Comparison of ENCODE assay signal across 9 mouse cellular contexts in genomic region chr15:42056772-42057171, GRCm38 (mm10).
DNase-seq lines count a peak whose midpoint lies in the region; ATAC-seq lines count a peak whose summit lies in the region.
"Had no signal": no experiment of that assay in that cellular context is flagged by ENCODE, and none has a peak within 500 bp of the region (broad histone marks: within the 10 kb centered on the region; RNA-seq: fewer than 3 reads in every experiment).

No protein-coding gene starts in this region.

- H3K4me1 ChIP-seq in forebrain, embryonic 16.5 days (replicated peaks; ENCODE audit: control insufficient read depth, insufficient read depth, low read length) = no peaks in the 10 kb centered on the region; the same call in 1 of the 2 replicates
- no peaks in the 10 kb centered on the region for H3K4me1 ChIP-seq in forebrain, embryonic 13.5 days
- no peaks in the 10 kb centered on the region; the same call in 1 of the 2 replicates for H3K4me1 ChIP-seq in limb, embryonic 12.5 days (replicated peaks)
- H3K4me1 ChIP-seq: midbrain, embryonic 12.5 days had no signal

- no peak overlapping the region for H3K9ac ChIP-seq in forebrain, embryonic 16.5 days (replicated peaks; ENCODE audit: low read depth, low read length)
- no peak overlapping the region for H3K9ac ChIP-seq in forebrain, embryonic 13.5 days
- H3K9ac ChIP-seq in limb, embryonic 12.5 days (replicated peaks) = no peak overlapping the region
- H3K9ac ChIP-seq: midbrain, embryonic 12.5 days had no signal

- no peaks in the 10 kb centered on the region for H3K36me3 ChIP-seq in forebrain, embryonic 16.5 days (ENCODE audit: control insufficient read depth, insufficient read depth)
- H3K36me3 ChIP-seq in forebrain, embryonic 13.5 days (ENCODE audit: poor library complexity, severe bottlenecking) = no peaks in the 10 kb centered on the region
- no peaks in the 10 kb centered on the region for H3K36me3 ChIP-seq in limb, embryonic 12.5 days
- H3K36me3 ChIP-seq: midbrain, embryonic 12.5 days had no signal

- no peaks in the 10 kb centered on the region for H3K9me3 ChIP-seq in forebrain, embryonic 16.5 days (ENCODE audit: control insufficient read depth, low read length)
- no peaks in the 10 kb centered on the region for H3K9me3 ChIP-seq in forebrain, embryonic 13.5 days (replicated peaks)
- H3K9me3 ChIP-seq in limb, embryonic 12.5 days = no peaks in the 10 kb centered on the region
- H3K9me3 ChIP-seq: midbrain, embryonic 12.5 days had no signal

- H3K4me3 ChIP-seq in forebrain, embryonic 16.5 days (replicated peaks; ENCODE audit: low read length) = no peak overlapping the region
- H3K4me3 ChIP-seq in forebrain, embryonic 13.5 days = no peak overlapping the region
- no peak overlapping the region for H3K4me3 ChIP-seq in limb, embryonic 12.5 days (replicated peaks)
- H3K4me3 ChIP-seq: midbrain, embryonic 12.5 days had no signal

- ATAC-seq in forebrain, embryonic 16.5 days = peak; percentile 47
- no peak for ATAC-seq in forebrain, embryonic 13.5 days
- ATAC-seq in limb, embryonic 12.5 days (ENCODE audit: insufficient number of reproducible peaks, insufficient read depth, low FRiP score, low TSS enrichment, low read depth) = peak; percentile 56; the same call in 1 of the 2 replicates
- no peak for ATAC-seq in erythroid progenitor cell, adult 5-6 weeks (replicated peaks; ENCODE audit: low FRiP score, poor library complexity, severe bottlenecking)

- H3K27ac ChIP-seq in forebrain, embryonic 16.5 days (ENCODE audit: low read length) = no peak overlapping the region
- no peak overlapping the region for H3K27ac ChIP-seq in forebrain, embryonic 13.5 days
- H3K27ac ChIP-seq in limb, embryonic 12.5 days = no peak overlapping the region
- H3K27ac ChIP-seq: midbrain, embryonic 12.5 days had no signal

- DNase-seq in NIH3T3 (ENCODE audit: low read depth) = peak; percentile 59
- DNase-seq in gastrocnemius, postnatal 25 days = peak; percentile 76
- DNase-seq in embryo, embryonic 11 days = no peak
- DNase-seq in yolk sac, embryonic 10.5 days (ENCODE audit: low spot score) = no peak

- no peaks in the 10 kb centered on the region for H3K27me3 ChIP-seq in forebrain, embryonic 16.5 days (replicated peaks; ENCODE audit: control insufficient read depth, insufficient read depth, low read length)
- H3K27me3 ChIP-seq in forebrain, embryonic 13.5 days = no peaks in the 10 kb centered on the region
- no peaks in the 10 kb centered on the region for H3K27me3 ChIP-seq in limb, embryonic 12.5 days
- H3K27me3 ChIP-seq: midbrain, embryonic 12.5 days had no signal

- 56% methylated on average over 3 of the region's 3 CpGs for WGBS in forebrain, embryonic 16.5 days
- 78% methylated on average over 3 of the region's 3 CpGs for WGBS in forebrain, embryonic 13.5 days
- WGBS in limb, embryonic 12.5 days = 34% methylated on average over 3 of the region's 3 CpGs

- H3K4me2 ChIP-seq in forebrain, embryonic 16.5 days (ENCODE audit: low read length) = no peak overlapping the region
- no peak overlapping the region for H3K4me2 ChIP-seq in forebrain, embryonic 13.5 days
- no peak overlapping the region for H3K4me2 ChIP-seq in limb, embryonic 12.5 days
- H3K4me2 ChIP-seq: midbrain, embryonic 12.5 days had no signal

Comparison
In these comparisons a context has a peak if more than half of its experiments do, and no peak if none do; other contexts are left out.
1. ATAC-seq: peak in forebrain, embryonic 16.5 days (single experiment) and limb, embryonic 12.5 days (single experiment); none in forebrain, embryonic 13.5 days (single experiment) and erythroid progenitor cell, adult 5-6 weeks (single experiment).
2. DNase-seq: peak in NIH3T3 (single experiment) and gastrocnemius, postnatal 25 days (single experiment); none in embryo, embryonic 11 days (single experiment) and yolk sac, embryonic 10.5 days (single experiment).